Mouse (Mus musculus): Measurements from ENCODE around the gene Shisa3. TPM values are rescaled to one million over a fixed set of nuclear protein-coding genes. Genes with fewer than 3 reads are reported as not detected.

Shisa3 gene
- total RNA-seq, 1 experiment from 2014 or later: not detected

- no peak for ATAC-seq (replicated peaks; ENCODE audit: insufficient number of reproducible peaks, low FRiP score, low TSS enrichment, poor library complexity, severe bottlenecking)
These were observed 55.0 kb downstream of the Shisa3 start for GRCm38 (mm10) chr5:67662715-67663114.

DNA sequence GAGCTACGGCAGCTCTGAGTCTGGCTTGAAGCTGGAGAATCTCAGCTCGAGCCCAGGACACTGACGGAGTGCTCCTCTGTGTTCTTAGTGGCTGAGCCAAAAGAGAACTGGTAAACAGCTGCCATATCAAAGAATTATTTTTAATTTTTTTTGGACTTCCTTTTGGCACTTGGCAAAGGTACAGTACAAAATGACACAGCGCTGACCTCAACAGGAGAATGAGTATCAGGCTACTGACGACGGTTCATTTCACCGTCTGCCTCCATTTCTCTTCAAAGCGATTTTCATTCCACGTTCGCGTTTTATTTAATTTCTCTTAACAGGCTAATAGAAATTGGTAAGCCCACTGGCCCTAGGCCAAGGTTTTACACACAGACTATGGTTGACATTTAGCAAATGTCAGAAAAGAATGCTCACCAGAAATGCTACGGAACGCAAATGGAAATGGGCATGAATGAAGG is 61.8 kb downstream of the Shisa3 start:
- no peak for ATAC-seq (replicated peaks; ENCODE audit: insufficient number of reproducible peaks, low FRiP score, low TSS enrichment, poor library complexity, severe bottlenecking)

DNA sequence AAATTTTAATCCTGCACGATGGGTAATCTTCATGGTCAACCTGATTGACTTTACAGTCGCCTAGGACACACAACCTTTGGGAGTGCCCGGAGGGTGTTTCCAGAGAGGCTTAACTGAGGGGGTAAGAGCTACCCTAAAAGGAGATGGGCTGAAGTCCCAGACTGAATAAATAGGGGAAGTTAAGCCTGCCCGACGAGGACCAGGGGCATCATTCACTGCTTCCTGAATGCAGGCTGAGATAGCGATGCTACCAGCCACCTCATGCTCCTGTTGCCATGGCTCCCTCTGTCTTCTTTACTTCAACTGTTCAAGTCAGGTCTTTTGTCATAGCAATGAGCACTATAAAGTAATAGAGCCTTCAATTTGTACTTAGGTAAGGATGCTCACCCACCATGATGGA is 62.5 kb downstream of the Shisa3 start:
- no peak for ATAC-seq (replicated peaks; ENCODE audit: insufficient number of reproducible peaks, low FRiP score, low TSS enrichment, poor library complexity, severe bottlenecking)

DNA sequence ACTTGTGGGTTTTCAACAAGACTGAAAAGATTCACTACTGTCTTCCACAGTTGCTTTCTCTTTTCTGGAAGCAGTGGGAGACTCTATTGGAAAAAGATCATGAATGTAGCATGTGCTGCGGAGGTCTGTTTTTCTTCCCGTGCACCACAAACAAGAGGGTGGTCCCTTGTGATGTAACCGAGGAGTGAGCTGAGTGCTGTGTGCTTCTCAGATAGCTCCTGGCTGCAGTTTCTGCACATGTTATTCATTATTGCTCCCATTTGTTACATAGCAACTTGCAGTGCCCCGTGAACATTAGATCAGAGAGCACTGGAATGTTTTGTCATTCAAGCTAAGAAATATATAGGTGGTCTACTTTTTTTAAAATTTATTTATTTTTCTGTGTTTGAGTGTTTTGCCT is 65.3 kb downstream of the Shisa3 start:
- no peak for ATAC-seq (replicated peaks; ENCODE audit: insufficient number of reproducible peaks, low FRiP score, low TSS enrichment, poor library complexity, severe bottlenecking)

Other genes with a start within 250 kb of the Shisa3 start
- gene Bend4, start 179.6 kb upstream of the Shisa3 start, total RNA-seq (2017): 1.2 to 1.9 TPM (median 1.3 TPM) in 3 replicates
- 30.1 to 51.4 TPM (median 30.5 TPM) in 3 replicates for gene Atp8a1, start 239.6 kb downstream of the Shisa3 start, total RNA-seq (2017)

Data from monocyte, adult 5-6 weeks (primary cell).